Mouse (Mus musculus): ENCODE measurements at regions not wholly inside any gene's neighbourhood (a gene's known extent, or its start where the extent isn't known, plus 50 kb on each side); places are given as distances from the start of the nearest gene placed in this dataset.

- no peak for DNase-seq
These were observed 88.6 kb upstream of the Mycn start for GRCm38 (mm10) chr12:13030333-13030732.

- DNase-seq, result peak; percentile 3
These were observed 86.4 kb upstream of the Mycn start for GRCm38 (mm10) chr12:13028086-13028485.

GRCm38 (mm10) chr12:13026041-13026580 is 84.4 kb upstream of the Mycn start:
- peak; percentile 61 for DNase-seq

- no peak for DNase-seq
These were observed 82.6 kb upstream of the Mycn start for GRCm38 (mm10) chr12:13024215-13024841.

DNA sequence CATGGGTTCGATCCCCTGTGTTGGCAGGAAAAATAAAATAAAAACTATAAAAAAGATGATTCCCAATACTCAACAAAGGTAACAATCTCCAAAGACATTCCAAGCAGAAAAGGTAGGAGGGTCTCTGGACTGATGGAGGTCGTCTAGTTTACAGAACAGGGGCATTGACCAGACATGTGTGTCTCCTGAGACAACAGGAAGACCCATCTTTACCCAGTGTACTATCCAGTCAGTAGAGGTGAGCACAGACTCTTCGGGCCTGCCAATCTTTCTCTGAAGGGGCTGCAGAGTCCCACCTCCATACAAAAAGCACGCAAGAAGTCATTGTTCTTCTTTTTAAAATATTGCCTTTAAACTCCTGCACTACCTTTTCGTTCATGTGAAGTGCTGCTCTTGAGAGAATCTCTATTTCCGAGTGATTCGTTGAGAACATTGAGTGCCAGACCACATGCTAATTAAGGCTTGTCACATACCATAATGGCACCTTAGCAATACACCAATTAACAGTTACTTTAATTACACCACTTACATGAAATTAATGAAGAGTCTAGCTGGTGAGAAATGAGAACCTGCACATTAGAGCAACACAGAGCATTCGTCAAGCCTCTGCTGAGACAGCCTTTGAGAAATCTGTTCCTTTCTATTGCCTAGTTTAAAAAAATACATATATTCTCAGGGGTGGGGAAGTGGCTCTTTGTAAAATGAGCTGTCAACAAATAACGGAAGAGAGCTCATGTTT is 69.5 kb upstream of the Mycn start:
- DNase-seq, result no peak

- DNase-seq, result no peak
These were observed 68.7 kb upstream of the Mycn start for GRCm38 (mm10) chr12:13010405-13010804.

DNA sequence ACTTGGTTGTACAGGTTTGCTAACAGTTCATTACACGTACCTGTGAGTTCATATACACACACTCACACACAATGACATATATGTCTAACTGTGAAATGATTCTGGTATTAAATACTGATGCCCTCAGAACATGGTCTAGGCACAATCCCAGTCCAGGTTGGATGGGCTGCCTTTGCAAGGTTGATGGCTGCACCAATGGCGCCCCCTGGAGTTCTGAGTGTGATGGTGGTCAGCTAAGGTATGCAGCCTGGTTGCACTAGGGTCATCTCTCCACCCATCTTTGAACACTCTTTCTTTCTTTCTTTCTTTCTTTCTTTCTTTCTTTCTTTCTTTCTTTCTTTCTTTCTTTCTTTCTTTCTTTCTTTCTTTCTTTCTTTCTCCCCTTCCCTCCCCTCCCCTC is 67.8 kb upstream of the Mycn start:
- DNase-seq, result no peak

GRCm38 (mm10) chr12:13002703-13003102 is 61.0 kb upstream of the Mycn start:
- no peak for DNase-seq

DNA sequence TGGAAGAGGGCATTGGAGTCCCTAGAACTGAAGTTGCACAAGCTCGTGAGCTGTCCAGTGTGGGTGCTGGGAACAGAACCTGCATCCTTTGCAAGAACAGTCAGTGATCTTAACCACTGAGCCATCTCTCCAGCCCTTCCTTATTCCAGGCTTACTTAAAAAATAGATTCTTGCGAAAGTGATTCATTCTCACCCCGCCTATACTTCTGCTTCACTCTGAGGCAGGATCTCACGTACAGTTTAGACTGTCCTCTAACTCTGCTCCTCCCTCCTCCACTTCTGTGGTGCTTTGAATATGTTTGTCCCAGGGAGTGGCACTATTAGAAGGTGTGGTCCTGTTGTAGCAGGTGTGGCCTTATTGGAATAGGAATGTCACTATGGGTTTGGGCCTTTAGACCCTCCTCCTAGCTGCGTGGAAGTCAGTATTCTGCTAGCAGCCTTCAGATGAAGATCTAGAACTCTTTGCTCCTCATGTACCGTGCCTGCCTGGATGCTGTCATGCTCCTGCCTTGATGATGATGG is 60.4 kb upstream of the Mycn start:
- no peak for DNase-seq

DNA sequence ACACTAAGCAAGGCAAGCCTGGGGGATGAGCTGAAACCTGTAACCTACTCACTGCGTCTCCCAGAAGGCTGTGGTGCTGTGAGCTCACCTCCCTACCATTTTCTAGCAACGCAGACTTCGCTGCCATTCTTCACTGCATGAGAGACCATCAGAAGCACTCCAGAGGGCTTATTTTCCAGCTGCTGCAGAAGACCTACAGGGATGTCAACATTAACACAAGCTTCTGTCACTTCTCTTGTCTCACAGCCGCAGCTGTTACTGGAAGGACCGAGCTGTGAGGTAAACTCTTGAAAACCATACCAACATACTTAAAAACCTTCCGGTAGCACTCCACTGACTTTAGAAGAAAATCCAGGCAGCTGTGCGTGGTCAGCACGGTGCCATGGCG is 54.3 kb upstream of the Mycn start:
- no peak for DNase-seq

DNA sequence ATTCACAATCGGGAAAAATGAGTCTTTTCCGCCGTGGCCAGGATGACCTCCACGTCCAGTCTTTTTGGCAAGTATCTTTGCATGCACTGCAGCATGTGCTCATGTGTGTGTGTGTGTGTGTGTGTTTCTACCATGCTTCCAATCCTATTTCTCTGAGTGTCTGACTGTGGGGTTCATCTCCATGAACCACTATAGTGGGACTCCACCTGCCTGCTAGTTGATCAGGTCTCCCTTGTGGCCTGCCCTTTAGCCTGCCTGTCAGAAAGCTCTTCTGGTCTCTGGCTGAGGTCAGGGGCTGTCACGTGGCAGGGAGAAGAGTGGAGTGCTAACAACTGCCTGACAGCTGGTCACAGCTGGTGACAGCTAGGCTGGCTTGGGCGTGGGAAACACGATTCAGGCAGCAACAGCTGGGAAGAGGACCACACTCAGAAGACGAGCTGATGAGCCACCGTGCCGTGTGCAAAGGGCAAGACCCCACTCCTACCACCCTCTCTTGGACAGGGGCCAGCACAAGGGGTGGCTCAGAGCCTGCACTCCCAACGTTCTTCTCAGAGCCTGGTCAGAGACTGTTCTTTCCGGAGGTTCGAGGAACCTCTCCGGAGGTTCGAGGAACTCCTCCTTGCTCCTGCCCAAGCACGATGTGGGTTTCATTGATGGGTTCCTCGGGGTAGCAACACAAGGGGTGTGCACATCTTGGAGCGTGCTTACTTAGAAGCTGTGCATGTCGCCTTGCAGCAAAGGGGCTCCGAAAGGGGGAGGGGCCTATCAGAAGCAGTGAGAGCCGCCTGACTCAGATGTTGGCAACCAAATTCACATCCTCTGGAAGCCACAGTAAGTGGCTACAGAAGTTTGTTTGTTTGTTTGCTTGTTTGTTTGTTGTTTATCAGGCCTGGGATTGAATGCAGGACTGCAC is 53.6 kb upstream of the Mycn start:
- peak; percentile 70 for DNase-seq

GRCm38 (mm10) chr12:12993894-12994714 is 52.4 kb upstream of the Mycn start:
- no peak for DNase-seq
